In genomic region chr17:25374011-25374410, GRCm38 (mm10) we compare ENCODE assay signal across 11 mouse cellular contexts. TPM values are rescaled to one million over a fixed set of nuclear protein-coding genes. Genes with fewer than 3 reads are reported as not detected.
A peak's percentile ranks its signal among the peaks of the same experiment; 100 is the strongest.
DNase-seq lines count a peak whose midpoint lies in the region; ATAC-seq and TF ChIP-seq lines count a peak whose summit lies in the region.
"Had no signal": no experiment of that assay in that cellular context is flagged by ENCODE, and none has a peak within 500 bp of the region (broad histone marks: within the 10 kb centered on the region; RNA-seq: fewer than 3 reads in every experiment).

No protein-coding gene starts in this region.

- no peak for ATAC-seq in heart, postnatal 0 days (ENCODE audit: insufficient read depth, low read depth)
- no peak for ATAC-seq in liver, embryonic 14.5 days (ENCODE audit: insufficient read depth)

- H3K27ac ChIP-seq in heart, postnatal 0 days (ENCODE audit: low read depth) = no peak overlapping the region
- no peak overlapping the region for H3K27ac ChIP-seq in liver, embryonic 14.5 days
- H3K27ac ChIP-seq in cortical plate, adult 2 months (ENCODE audit: insufficient read depth, low read length) = no peak overlapping the region
- no peak overlapping the region for H3K27ac ChIP-seq in heart, embryonic 10.5 days

- no peaks in the 10 kb centered on the region for H3K4me1 ChIP-seq in heart, postnatal 0 days (ENCODE audit: control insufficient read depth, insufficient read depth)
- no peaks in the 10 kb centered on the region for H3K4me1 ChIP-seq in liver, embryonic 14.5 days (replicated peaks; ENCODE audit: control insufficient read depth in 2 of 2, insufficient read depth in 2 of 2, low read length in 1 of 2)
- H3K4me1 ChIP-seq in cortical plate, adult 2 months (ENCODE audit: control insufficient read depth, insufficient read depth, low read length) = no peaks in the 10 kb centered on the region
- H3K4me1 ChIP-seq in heart, embryonic 10.5 days = peaks cover 17% of the 10 kb centered on the region

- TF ChIP-seq CTCF in heart, postnatal 0 days (IDR thresholded peaks at IDR 0.05; ENCODE audit: low read depth) = peak; percentile 26; the same call in 1 of the 2 replicates
- peak; percentile 34 for TF ChIP-seq CTCF in liver, embryonic 14.5 days (IDR thresholded peaks at IDR 0.05; ENCODE audit: low read depth)
- TF ChIP-seq CTCF in cortical plate, adult 2 months (IDR thresholded peaks at IDR 0.05; ENCODE audit: extremely low read depth, insufficient read depth, low read length) = 0 out of 2 replicates have a peak, but pooled peaks have one; percentile 14

- no peak overlapping the region for H3K4me3 ChIP-seq in heart, postnatal 0 days (ENCODE audit: low read depth, low read length)
- no peak overlapping the region for H3K4me3 ChIP-seq in liver, embryonic 14.5 days (ENCODE audit: insufficient read depth in 1 of 2, low read depth in 2 of 2, low read length in 2 of 2)
- no peak overlapping the region for H3K4me3 ChIP-seq in cortical plate, adult 2 months (ENCODE audit: insufficient read depth, low read length)
- H3K4me3 ChIP-seq in heart, embryonic 10.5 days = no peak overlapping the region

- no peak for TF ChIP-seq EP300 in heart, postnatal 0 days (IDR thresholded peaks at IDR 0.05; ENCODE audit: low read depth)
- TF ChIP-seq EP300 in liver, embryonic 14.5 days (IDR thresholded peaks at IDR 0.05; ENCODE audit: low read depth) = no peak

- no peak overlapping the region for H3K9ac ChIP-seq in heart, postnatal 0 days (replicated peaks; ENCODE audit: low read depth, low read length)
- no peak overlapping the region for H3K9ac ChIP-seq in liver, embryonic 14.5 days (replicated peaks)

- no peak for DNase-seq in heart, postnatal 0 days (ENCODE audit: low spot score)
- no peak for DNase-seq in heart, adult 11 months
- DNase-seq in liver, embryonic 14.5 days (ENCODE audit: low read depth in 3 of 3, low spot score in 3 of 3) = no peak
- no peak for DNase-seq in liver
- DNase-seq in lung, postnatal 36 days = peak; percentile 65
- DNase-seq in heart, adult 8-10 months (ENCODE audit: low spot score) = no peak
- DNase-seq in heart, embryonic 10.5 days (ENCODE audit: low spot score) = no peak
- DNase-seq: gastrocnemius, postnatal 36 days had no signal

- no peaks in the 10 kb centered on the region; the same call in 1 of the 2 replicates for H3K36me3 ChIP-seq in heart, postnatal 0 days (replicated peaks; ENCODE audit: control insufficient read depth, insufficient read depth, low read length)
- no peaks in the 10 kb centered on the region for H3K36me3 ChIP-seq in liver, embryonic 14.5 days (replicated peaks; ENCODE audit: control insufficient read depth, insufficient read depth, low read depth)
- H3K36me3 ChIP-seq in heart, embryonic 10.5 days = peaks cover 50% of the 10 kb centered on the region

- no peaks in the 10 kb centered on the region for H3K27me3 ChIP-seq in heart, postnatal 0 days (ENCODE audit: control insufficient read depth, insufficient read depth, low read length)
- no peaks in the 10 kb centered on the region; the same call in 1 of the 2 replicates for H3K27me3 ChIP-seq in liver, embryonic 14.5 days (ENCODE audit: control insufficient read depth, insufficient read depth, low read length)
- H3K27me3 ChIP-seq in heart, embryonic 10.5 days (ENCODE audit: insufficient read depth, poor library complexity, severe bottlenecking) = peaks cover 7% of the 10 kb centered on the region; the same call in 1 of the 2 replicates

- H3K4me2 ChIP-seq in heart, postnatal 0 days (ENCODE audit: low read depth, low read length) = no peak overlapping the region
- no peak overlapping the region for H3K4me2 ChIP-seq in liver, embryonic 14.5 days (ENCODE audit: low read depth)

- TF ChIP-seq POLR2A in cortical plate, adult 2 months (IDR thresholded peaks at IDR 0.05; ENCODE audit: extremely low read depth, insufficient read depth, low read length) = no peak

- H3K9me3 ChIP-seq in heart, postnatal 0 days (replicated peaks; ENCODE audit: control insufficient read depth, low read length) = no peaks in the 10 kb centered on the region
- H3K9me3 ChIP-seq in liver, embryonic 14.5 days (ENCODE audit: control insufficient read depth, low read length) = no peaks in the 10 kb centered on the region; the same call in none of the 2 replicates
- H3K9me3 ChIP-seq in heart, embryonic 10.5 days = no peaks in the 10 kb centered on the region

- 39% methylated on average over 9 of the region's 9 CpGs for WGBS in heart, postnatal 0 days
- 42% methylated on average over 9 of the region's 9 CpGs for WGBS in liver, embryonic 14.5 days (ENCODE audit: insufficient replicate concordance)
- 40% methylated on average over 9 of the region's 9 CpGs for WGBS in heart, embryonic 10.5 days

RNA-seq across cellular contexts. Expression of gene Tpsg1, which starts 4.9 kb away (rescaled TPM):
- not detected in 2 replicates for total RNA-seq in heart, postnatal 0 days (2014; rRNA removed; ENCODE audit: low replicate concordance)
- polyA plus RNA-seq in heart, postnatal 0 days (2015; fragmentation: Nextera tagmentation; extraction: Ambion mirVana) = 0.33 and 0.56 TPM in 2 replicates
- 0.51 and 0.93 TPM in 2 replicates for polyA plus RNA-seq in liver, embryonic 14.5 days (2012; rRNA removed)
- polyA plus RNA-seq in liver, embryonic 14.5 days (2014; fragmentation: Nextera tagmentation; extraction: Ambion mirVana) = 0.49 and 0.53 TPM in 2 replicates
- not detected in 2 replicates for polyA plus RNA-seq in cortical plate, adult 2 months (2012; rRNA removed)
- not detected for total RNA-seq in heart, adult 8-10 months (2022)
- polyA plus RNA-seq in heart, embryonic 10.5 days (2016; fragmentation: Nextera tagmentation; extraction: Ambion mirVana) = 0.54 TPM in 1 of 2 replicates, not detected in the other
- total RNA-seq: CH12.LX; left cerebral cortex, postnatal 14 days had no signal

RNA-seq across cellular contexts. Expression of gene Tpsb2, which starts 7.9 kb away (rescaled TPM):
- 15.2 and 28.1 TPM in 2 replicates for total RNA-seq in heart, postnatal 0 days (2014; rRNA removed; ENCODE audit: low replicate concordance)
- polyA plus RNA-seq in heart, postnatal 0 days (2015; fragmentation: Nextera tagmentation; extraction: Ambion mirVana) = 26.2 and 35.5 TPM in 2 replicates
- 0.11 and 0.12 TPM in 2 replicates for polyA plus RNA-seq in liver, embryonic 14.5 days (2012; rRNA removed)
- polyA plus RNA-seq in liver, embryonic 14.5 days (2014; fragmentation: Nextera tagmentation; extraction: Ambion mirVana) = 0.44 TPM in 1 of 2 replicates, not detected in the other
- polyA plus RNA-seq in cortical plate, adult 2 months (2012; rRNA removed) = 0.13 and 0.76 TPM in 2 replicates
- total RNA-seq in heart, adult 8-10 months (2022) = 1 to 10 TPM in 1 of 4 experiments, under 1 TPM in 3; 0.24 to 1.4 (median 0.72) TPM
- polyA plus RNA-seq in heart, embryonic 10.5 days (2016; fragmentation: Nextera tagmentation; extraction: Ambion mirVana) = not detected in 2 replicates
- total RNA-seq: CH12.LX had no signal

RNA-seq across cellular contexts. Expression of gene Tpsab1, which starts 28.6 kb away (rescaled TPM):
- 0.23 and 5.3 TPM in 2 replicates for total RNA-seq in heart, postnatal 0 days (2014; rRNA removed; ENCODE audit: low replicate concordance)
- polyA plus RNA-seq in heart, postnatal 0 days (2015; fragmentation: Nextera tagmentation; extraction: Ambion mirVana) = 0.80 and 1.2 TPM in 2 replicates
- polyA plus RNA-seq in liver, embryonic 14.5 days (2012; rRNA removed) = not detected in 2 replicates
- not detected in 2 replicates for polyA plus RNA-seq in liver, embryonic 14.5 days (2014; fragmentation: Nextera tagmentation; extraction: Ambion mirVana)
- 0.06 TPM in 1 of 2 replicates, not detected in the other for polyA plus RNA-seq in cortical plate, adult 2 months (2012; rRNA removed)
- under 1 TPM; 0.22 to 0.55 (median 0.39) TPM for total RNA-seq in heart, adult 8-10 months (2022)
- not detected in 2 replicates for polyA plus RNA-seq in heart, embryonic 10.5 days (2016; fragmentation: Nextera tagmentation; extraction: Ambion mirVana)
- total RNA-seq: CH12.LX; left cerebral cortex, postnatal 14 days had no signal

RNA-seq across cellular contexts. Expression of gene Prss29, which starts 55.6 kb away (rescaled TPM):
- total RNA-seq in heart, postnatal 0 days (2014; rRNA removed; ENCODE audit: low replicate concordance) = not detected in 2 replicates
- not detected in 2 replicates for polyA plus RNA-seq in heart, postnatal 0 days (2015; fragmentation: Nextera tagmentation; extraction: Ambion mirVana)
- polyA plus RNA-seq in liver, embryonic 14.5 days (2012; rRNA removed) = not detected in 2 replicates
- not detected in 2 replicates for polyA plus RNA-seq in liver, embryonic 14.5 days (2014; fragmentation: Nextera tagmentation; extraction: Ambion mirVana)
- polyA plus RNA-seq in cortical plate, adult 2 months (2012; rRNA removed) = not detected in 2 replicates
- total RNA-seq in heart, adult 8-10 months (2022) = not detected
- polyA plus RNA-seq in heart, embryonic 10.5 days (2016; fragmentation: Nextera tagmentation; extraction: Ambion mirVana) = not detected in 2 replicates
- total RNA-seq: CH12.LX; gastrocnemius, postnatal 36 days; left cerebral cortex, postnatal 14 days had no signal

RNA-seq across cellular contexts. Expression of gene Cacna1h, which starts 59.6 kb away (rescaled TPM):
- total RNA-seq in heart, postnatal 0 days (2014; rRNA removed; ENCODE audit: low replicate concordance) = 39.2 and 65.9 TPM in 2 replicates
- polyA plus RNA-seq in heart, postnatal 0 days (2015; fragmentation: Nextera tagmentation; extraction: Ambion mirVana) = 3.1 and 3.4 TPM in 2 replicates
- 1.2 and 1.3 TPM in 2 replicates for polyA plus RNA-seq in liver, embryonic 14.5 days (2012; rRNA removed)
- 0.13 and 0.50 TPM in 2 replicates for polyA plus RNA-seq in liver, embryonic 14.5 days (2014; fragmentation: Nextera tagmentation; extraction: Ambion mirVana)
- polyA plus RNA-seq in cortical plate, adult 2 months (2012; rRNA removed) = 39.6 and 49.8 TPM in 2 replicates
- total RNA-seq in heart, adult 8-10 months (2022) = 1 to 10 TPM; 3.9 to 9.7 (median 7.7) TPM
- polyA plus RNA-seq in heart, embryonic 10.5 days (2016; fragmentation: Nextera tagmentation; extraction: Ambion mirVana) = 11.1 and 11.8 TPM in 2 replicates

Comparison
In these comparisons a context has a peak if more than half of its experiments do, and no peak if none do; other contexts are left out.
1. RNA of gene Tpsb2, which starts 7.9 kb away (polyA plus RNA-seq): 26.2 to 35.5 TPM in heart, postnatal 0 days; 0.11 to 0.44 TPM in liver, embryonic 14.5 days, 0.13 to 0.76 TPM in cortical plate, adult 2 months and not detected in heart, embryonic 10.5 days; every median in the first group is over 10 times any median in the second.
2. Peak in every context shown above with its lines, with median percentiles within 50 percentile points of each other: CTCF ChIP-seq.